Mouse (Mus musculus) limb, embryonic 14.5 days (tissue): ENCODE measurements around the gene Coil. TPM values are rescaled to one million over a fixed set of nuclear protein-coding genes. Genes with fewer than 3 reads are reported as not detected.

Source experiments
- ATAC-seq: fragments of 200-750 bp; cut with Nextera tagmentation; 2 replicates; pipeline ENCODE4 v1.8.0; 2017; ENCODE audit warnings: low read depth, moderate number of reproducible peaks, moderate TSS enrichment; ENCODE audit not compliant: low FRiP score
- DNase-seq: peaks from one replicate; pipeline ENCODE4 v3.0.0-alpha.2; 2015; ENCODE audit warnings: low spot score
- H3K27ac ChIP-seq: fragments of 300-500 bp; sonication (generic); replicated peaks from 2 replicates; pipeline ENCODE4 v1.5.1; 2014; ENCODE audit warnings: low read depth, mild to moderate bottlenecking, low read length, moderate library complexity, mixed read lengths
- H3K27me3 ChIP-seq: fragments of 300-500 bp; sonication (generic); 2 replicates; pipeline ENCODE4 v1.6.1; 2014; ENCODE audit warnings: low read length, mixed read lengths; ENCODE audit not compliant: control insufficient read depth, insufficient read depth
- H3K36me3 ChIP-seq: fragments of 300-500 bp; sonication (generic); 2 replicates; pipeline ENCODE4 v1.6.1; 2014; ENCODE audit warnings: mild to moderate bottlenecking, low read length, moderate library complexity, mixed read lengths; ENCODE audit not compliant: control insufficient read depth, insufficient read depth
- H3K4me1 ChIP-seq: fragments of 300-500 bp; sonication (generic); 2 replicates; pipeline ENCODE4 v1.6.1; 2014; ENCODE audit warnings: antibody characterized with exemption, low read length, mixed read lengths; ENCODE audit not compliant: control insufficient read depth, insufficient read depth
- H3K4me2 ChIP-seq: fragments of 300-500 bp; sonication (generic); replicated peaks from 2 replicates; pipeline ENCODE4 v1.6.1; 2014; ENCODE audit warnings: low read depth, mild to moderate bottlenecking, low read length, moderate library complexity; ENCODE audit not compliant: severe bottlenecking
- H3K4me3 ChIP-seq: fragments of 300-500 bp; sonication (generic); replicated peaks from 2 replicates; pipeline ENCODE4 v1.5.1; 2014; ENCODE audit warnings: low read length
- H3K9ac ChIP-seq: fragments of 300-500 bp; sonication (generic); 2 replicates; pipeline ENCODE4 v1.6.1; 2014; ENCODE audit warnings: mild to moderate bottlenecking, low read depth, low read length, moderate library complexity; ENCODE audit not compliant: severe bottlenecking
- H3K9me3 ChIP-seq: fragments of 300-500 bp; sonication (generic); 2 replicates; pipeline ENCODE4 v1.6.1; 2016; ENCODE audit warnings: low read length; ENCODE audit not compliant: control insufficient read depth
- POLR2A ChIP-seq: fragments of 200-500 bp; IDR thresholded peaks from 2 replicates; pipeline ENCODE4 v1.8.0; 2012; ENCODE audit warnings: inconsistent platforms, mild to moderate bottlenecking, moderate library complexity, borderline replicate concordance; ENCODE audit not compliant: insufficient read depth, insufficient read length; ENCODE audit errors: extremely low read depth
- WGBS: fragments of 180-500 bp; shearing (Covaris S2); extraction: QIAGEN DNeasy Blood & Tissue Kit; methylation state at CpG from one replicate; pipeline ENCODE4 v1.1.7; 2014; 5-methylcytosine and 5-hydroxymethylcytosine counted together
- polyA plus RNA-seq, 2 experiments: library from polyadenylated mRNA; depleted of rRNA in 1 of 2; stranded (reverse) in 1 of 2; unstranded in 1 of 2; fragments of >200 nt; fragmentation: Nextera tagmentation in 1 of 2; extraction: Ambion mirVana in 1 of 2; gene quantifications; 2 replicates each; pipeline versions ENCODE4 v1.2.1 to v1.2.3; 2012 to 2014

The Coil gene
- polyA plus RNA-seq, 2 experiments, result 12.4 to 21.6 TPM

DNA sequence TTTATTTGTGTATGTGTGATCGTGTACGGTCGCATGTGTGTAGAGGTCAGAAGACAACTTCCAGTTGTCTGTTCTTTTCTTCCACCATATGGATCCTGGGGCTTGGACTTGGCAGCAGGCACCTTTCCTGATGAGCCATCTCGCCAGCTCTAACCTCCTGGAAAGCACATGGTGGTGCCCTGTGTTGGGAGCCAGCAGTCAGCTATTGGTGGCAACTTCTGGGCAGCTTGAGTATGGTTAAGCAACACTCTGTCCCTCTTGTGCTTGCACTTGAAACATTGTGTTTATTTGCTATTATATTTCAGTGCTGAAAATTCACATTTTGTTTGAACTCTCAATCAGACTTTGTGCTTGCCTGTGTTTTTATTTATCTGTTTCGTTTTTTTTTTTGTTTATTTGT lies 18.9 kb downstream of the Coil start:
- TF ChIP-seq POLR2A, result no peak
- no peak overlapping the region for H3K27ac ChIP-seq

DNA sequence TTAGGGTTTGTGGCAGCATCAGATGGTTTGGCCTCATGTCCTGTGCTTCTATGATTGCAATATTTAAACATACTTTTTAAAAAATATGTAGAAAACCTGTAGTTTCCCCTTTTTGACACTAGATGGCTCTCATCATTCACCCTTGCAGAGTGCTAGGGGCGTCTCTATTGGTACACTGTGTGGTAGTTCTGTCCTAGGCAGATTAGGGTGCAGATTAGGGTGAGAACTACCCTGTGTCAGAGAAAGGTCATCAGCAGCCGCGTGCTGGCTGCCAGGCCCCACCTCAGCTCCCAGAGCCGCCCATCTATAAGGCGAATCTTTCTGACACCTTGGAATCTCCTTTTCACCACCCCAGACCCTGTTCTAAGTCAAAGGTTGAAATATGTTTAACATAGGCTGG lies 19.5 kb downstream of the Coil start:
- H3K4me2 ChIP-seq, result no peak overlapping the region
- no peaks in the 10 kb centered on the region for H3K4me1 ChIP-seq
- H3K9ac ChIP-seq, result no peak overlapping the region
- peaks cover 40% of the 10 kb centered on the region for H3K36me3 ChIP-seq
- H3K27me3 ChIP-seq, result no peaks in the 10 kb centered on the region
- no peak overlapping the region for H3K4me3 ChIP-seq
- 68% methylated on average over 5 of the region's 5 CpGs for WGBS
- H3K9me3 ChIP-seq, result no peaks in the 10 kb centered on the region
- ATAC-seq, result no peak
- TF ChIP-seq POLR2A, result no peak
- no peak overlapping the region for H3K27ac ChIP-seq
- no peak for DNase-seq

More for the DNA sequence above, 18.9 kb downstream of the Coil start:
- H3K9me3 ChIP-seq, result no peaks in the 10 kb centered on the region
- H3K36me3 ChIP-seq, result peaks cover 46% of the 10 kb centered on the region
- no peaks in the 10 kb centered on the region for H3K4me1 ChIP-seq
- H3K9ac ChIP-seq, result no peak overlapping the region
- no peak overlapping the region for H3K4me3 ChIP-seq
- no peak for ATAC-seq
- 81% methylated on average over 5 of the region's 5 CpGs for WGBS
- H3K27me3 ChIP-seq, result no peaks in the 10 kb centered on the region
- no peak for DNase-seq
- no peak overlapping the region for H3K4me2 ChIP-seq

DNA sequence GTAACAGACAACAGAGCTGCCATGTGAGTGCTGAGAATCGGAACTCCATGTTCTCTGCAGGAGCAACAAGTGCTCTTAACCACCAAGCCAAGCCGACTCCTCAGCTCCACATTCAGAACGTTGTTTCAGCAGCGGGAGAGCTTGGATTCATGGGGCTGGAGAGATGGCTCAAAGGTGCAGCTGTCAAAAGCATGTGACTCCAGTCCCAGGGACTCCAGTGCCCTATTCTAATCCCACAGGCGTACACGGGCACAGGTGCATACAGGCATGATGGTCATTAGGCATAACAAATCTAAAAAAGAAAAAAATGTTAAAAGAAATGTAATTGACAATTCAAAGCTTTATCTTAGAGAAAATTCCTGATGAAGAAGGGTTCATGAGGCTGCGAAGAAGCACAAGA lies 23.1 kb downstream of the Coil start:
- Histone ChIP-seq H3K27ac (no peak overlapping the region), H3K4me3 (no peak overlapping the region), H3K27me3 (no peaks in the 10 kb centered on the region), H3K4me2 (no peak overlapping the region), H3K4me1 (no peaks in the 10 kb centered on the region), H3K9me3 (no peaks in the 10 kb centered on the region), H3K36me3 (peaks cover 18% of the 10 kb centered on the region), H3K9ac (no peak overlapping the region)
- DNase-seq, result no peak
- TF ChIP-seq POLR2A, result no peak
- ATAC-seq, result no peak
- WGBS, result 48% methylated on average over 7 of the region's 7 CpGs

DNA sequence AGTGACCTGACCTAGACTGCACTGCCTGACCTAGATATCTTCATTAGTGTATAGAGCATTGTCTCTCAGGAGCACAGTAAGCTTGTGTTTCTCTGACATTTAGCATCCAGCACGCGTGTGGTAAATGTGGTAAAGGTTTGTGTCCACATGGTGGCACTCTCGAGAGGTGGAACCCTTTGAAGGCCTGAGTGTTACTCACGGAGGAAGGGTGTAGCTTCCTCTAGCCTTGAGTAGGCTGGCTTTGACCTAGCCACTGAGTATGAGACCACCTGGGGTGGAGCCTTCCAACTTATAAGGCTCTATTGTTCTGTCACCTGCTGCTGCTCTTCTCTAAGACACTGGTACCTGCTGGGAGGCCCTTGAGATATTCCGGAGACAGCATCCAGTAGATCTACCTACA lies 23.6 kb downstream of the Coil start:
- ATAC-seq (no peak), DNase-seq (peak; percentile 36)
- 22% methylated on average over 5 of the region's 5 CpGs for WGBS
- no peaks in the 10 kb centered on the region for H3K9me3 ChIP-seq
- no peak overlapping the region for H3K4me2 ChIP-seq
- no peak overlapping the region for H3K9ac ChIP-seq
- H3K4me1 ChIP-seq, result no peaks in the 10 kb centered on the region
- H3K4me3 ChIP-seq, result no peak overlapping the region
- H3K27ac ChIP-seq, result no peak overlapping the region
- H3K27me3 ChIP-seq, result no peaks in the 10 kb centered on the region
- peaks cover 18% of the 10 kb centered on the region for H3K36me3 ChIP-seq
- no peak for TF ChIP-seq POLR2A

DNA sequence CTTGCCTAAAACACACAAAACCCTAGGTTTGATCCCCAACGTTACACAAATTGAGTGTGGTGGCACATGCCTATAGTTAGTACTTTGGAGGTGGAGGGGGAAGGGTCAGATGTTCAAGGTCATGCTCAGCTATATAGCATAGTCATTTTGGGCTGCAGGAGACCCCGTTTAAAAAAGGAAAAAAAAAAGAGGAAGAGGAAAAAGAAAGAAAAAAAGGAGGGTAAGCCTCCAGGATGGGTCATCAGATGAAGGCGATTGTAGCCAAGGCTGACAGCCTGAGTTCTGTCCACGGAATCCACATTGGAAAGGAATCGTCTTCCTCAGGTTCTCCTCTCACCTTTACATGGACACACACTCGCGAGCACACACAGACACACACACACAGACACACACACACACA lies 24.4 kb downstream of the Coil start:
- ATAC-seq, result no peak

DNA sequence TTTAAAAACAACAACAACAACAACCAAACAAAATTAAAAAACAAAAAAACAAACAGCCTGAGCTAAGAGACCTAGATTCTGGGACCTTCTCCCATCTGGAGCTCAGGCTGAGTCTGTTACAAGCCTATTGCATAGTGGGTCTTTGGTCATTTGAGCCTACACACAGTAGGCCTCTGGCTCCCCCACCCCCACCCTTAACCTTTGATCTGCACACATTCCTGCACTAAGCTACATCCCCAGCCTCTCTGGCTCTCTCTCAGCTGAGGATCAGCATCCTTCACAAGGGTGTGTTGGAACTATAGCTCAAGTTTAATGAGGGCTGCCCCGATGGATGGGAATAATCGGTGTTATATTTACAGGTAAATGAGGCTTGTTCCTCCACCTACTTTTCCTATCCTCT lies 25.6 kb downstream of the Coil start:
- Histone ChIP-seq H3K27ac (no peak overlapping the region), H3K27me3 (peaks cover 17% of the 10 kb centered on the region), H3K9ac (no peak overlapping the region), H3K36me3 (peaks cover 9% of the 10 kb centered on the region), H3K4me2 (no peak overlapping the region), H3K9me3 (no peaks in the 10 kb centered on the region), H3K4me1 (no peaks in the 10 kb centered on the region), H3K4me3 (no peak overlapping the region)
- WGBS, result 87% methylated on average over 2 of the region's 2 CpGs
- no peak for ATAC-seq
- TF ChIP-seq POLR2A, result no peak
- DNase-seq, result no peak

More for the DNA sequence above, 24.4 kb downstream of the Coil start:
- Histone ChIP-seq H3K4me3 (no peak overlapping the region), H3K4me2 (no peak overlapping the region), H3K9me3 (no peaks in the 10 kb centered on the region), H3K9ac (no peak overlapping the region), H3K27me3 (peaks cover 9% of the 10 kb centered on the region), H3K27ac (no peak overlapping the region), H3K4me1 (no peaks in the 10 kb centered on the region), H3K36me3 (peaks cover 11% of the 10 kb centered on the region)
- 84% methylated on average over 7 of the region's 7 CpGs for WGBS
- no peak for DNase-seq
- no peak for TF ChIP-seq POLR2A
